Mouse (Mus musculus) MEL (cell line): ENCODE results near the gene Olfr1441. TPM values are rescaled to one million over a fixed set of nuclear protein-coding genes. Genes with fewer than 3 reads are reported as not detected.

Source experiments
- DNase-seq: peaks from one replicate; pipeline ENCODE4 v3.0.0; 2011; ENCODE audit warnings: low read depth, low spot score
- H3K27ac ChIP-seq: 2 replicates; pipeline ENCODE4 v1.5.1; 2012; ENCODE audit warnings: low read depth, mild to moderate bottlenecking, control low read depth, low read length, moderate library complexity; ENCODE audit not compliant: control insufficient read depth
- H3K27me3 ChIP-seq, 2 experiments: fragments of 150-350 bp in 1 of 2; sonication (generic) in 1 of 2; 2 replicates each; pipeline ENCODE4 v1.6.1; 2012; ENCODE audit warnings: low read length in 2 of 2, mild to moderate bottlenecking in 2 of 2, improper control_type of control experiment in 1 of 2, moderate library complexity in 1 of 2; ENCODE audit not compliant: insufficient read depth in 2 of 2, control insufficient read depth in 1 of 2
- H3K36me3 ChIP-seq, 2 experiments: 2 replicates each; pipeline ENCODE4 v1.6.1; 2012 to 2014; ENCODE audit warnings: low read length in 2 of 2, improper control_type of control experiment in 1 of 2, inconsistent platforms in 1 of 2, mild to moderate bottlenecking in 1 of 2; ENCODE audit not compliant: insufficient read depth in 2 of 2, control insufficient read depth in 1 of 2
- H3K4me1 ChIP-seq, 2 experiments: fragments of 150-350 bp in 1 of 2; sonication (generic) in 1 of 2; 2 replicates each; pipeline ENCODE4 v1.6.1; 2012; ENCODE audit warnings: low read length in 2 of 2, improper control_type of control experiment in 1 of 2, mild to moderate bottlenecking in 1 of 2; ENCODE audit not compliant: insufficient read depth in 2 of 2, control insufficient read depth in 1 of 2
- H3K4me3 ChIP-seq, 2 experiments: fragments of 150-350 bp in 1 of 2; sonication (generic) in 1 of 2; 2 replicates each; pipeline ENCODE4 v1.5.1; 2012; ENCODE audit warnings: low read depth in 2 of 2, low read length in 2 of 2, mild to moderate bottlenecking in 2 of 2, moderate library complexity in 2 of 2, control low read depth in 1 of 2, improper control_type of control experiment in 1 of 2; ENCODE audit not compliant: control insufficient read depth in 1 of 2, insufficient read depth in 1 of 2
- H3K79me2 ChIP-seq: 2 replicates; pipeline ENCODE4 v1.6.1; 2012; ENCODE audit warnings: mild to moderate bottlenecking, low read length, moderate library complexity; ENCODE audit not compliant: control insufficient read depth, poor library complexity, insufficient read depth
- H3K9ac ChIP-seq: 2 replicates; pipeline ENCODE4 v1.6.1; 2012; ENCODE audit warnings: low read depth, mild to moderate bottlenecking, control low read depth, low read length, moderate library complexity; ENCODE audit not compliant: control insufficient read depth, poor library complexity, severe bottlenecking
- H3K9me3 ChIP-seq: fragments of 150-350 bp; sonication (generic); replicated peaks from 2 replicates; pipeline ENCODE4 v1.6.1; 2012; ENCODE audit warnings: mild to moderate bottlenecking, low read length, improper control_type of control experiment, moderate library complexity; ENCODE audit not compliant: insufficient read depth
- BHLHE40 ChIP-seq: IDR thresholded peaks from 2 replicates; pipeline ENCODE4 v1.6.1; 2012; ENCODE audit warnings: low read depth, mild to moderate bottlenecking, inconsistent platforms, low read length, improper control_type of control experiment, borderline replicate concordance
- CHD2 ChIP-seq: IDR thresholded peaks from 2 replicates; pipeline ENCODE4 v1.6.1; 2011; ENCODE audit warnings: low read length, improper control_type of control experiment
- CTCF ChIP-seq, 3 experiments: IDR thresholded peaks in 2 of 3; conservative IDR thresholded peaks in 1 of 3; 2 replicates each; pipeline ENCODE4 v1.5.1; 2011 to 2012; ENCODE audit warnings: low read length in 3 of 3, low read depth in 2 of 3, mild to moderate bottlenecking in 2 of 3, improper control_type of control experiment in 1 of 3, inconsistent platforms in 1 of 3, mixed read lengths in 1 of 3, moderate library complexity in 1 of 3; ENCODE audit not compliant: control insufficient read depth in 1 of 3, insufficient read depth in 1 of 3, poor library complexity in 1 of 3, severe bottlenecking in 1 of 3
- E2F4 ChIP-seq: IDR thresholded peaks from 2 replicates; pipeline ENCODE4 v1.6.1; 2011; ENCODE audit warnings: low read depth, low read length, improper control_type of control experiment, borderline replicate concordance
- ELF1 ChIP-seq: IDR thresholded peaks from 2 replicates; pipeline ENCODE4 v1.6.1; 2014; ENCODE audit warnings: low read depth, mild to moderate bottlenecking, inconsistent platforms, low read length, improper control_type of control experiment, moderate library complexity
- EP300 ChIP-seq, 2 experiments: IDR thresholded peaks; 2 replicates each; pipeline ENCODE4 v1.6.1; 2011; ENCODE audit warnings: improper control_type of control experiment in 2 of 2, low read length in 2 of 2, low read depth in 1 of 2, mild to moderate bottlenecking in 1 of 2
- ETS1 ChIP-seq: IDR thresholded peaks from 2 replicates; pipeline ENCODE4 v1.6.1; 2012; ENCODE audit warnings: low read depth, mild to moderate bottlenecking, inconsistent platforms, low read length, improper control_type of control experiment, moderate library complexity
- GABPA ChIP-seq: IDR thresholded peaks from 2 replicates; pipeline ENCODE4 v1.6.1; 2012; ENCODE audit warnings: low read depth, mild to moderate bottlenecking, inconsistent platforms, low read length, improper control_type of control experiment, moderate library complexity
- GATA1 ChIP-seq: IDR thresholded peaks from 2 replicates; pipeline ENCODE4 v1.6.1; 2011; ENCODE audit warnings: low read depth, low read length, improper control_type of control experiment
- JUND ChIP-seq: IDR thresholded peaks from 2 replicates; pipeline ENCODE4 v1.6.1; 2011; ENCODE audit warnings: low read depth, mild to moderate bottlenecking, improper control_type of control experiment, low read length
- MAFK ChIP-seq: IDR thresholded peaks from 2 replicates; pipeline ENCODE4 v1.6.1; 2011; ENCODE audit warnings: low read depth, mild to moderate bottlenecking, low read length, improper control_type of control experiment, borderline replicate concordance
- MAZ ChIP-seq: IDR thresholded peaks from 2 replicates; pipeline ENCODE4 v1.6.1; 2012; ENCODE audit warnings: low read depth, mild to moderate bottlenecking, inconsistent platforms, low read length, improper control_type of control experiment
- MXI1 ChIP-seq: IDR thresholded peaks from 2 replicates; pipeline ENCODE4 v1.6.1; 2011; ENCODE audit warnings: mild to moderate bottlenecking, low read depth, low read length, improper control_type of control experiment
- MYB ChIP-seq: IDR thresholded peaks from 2 replicates; pipeline ENCODE4 v1.6.1; 2011; ENCODE audit warnings: mild to moderate bottlenecking, low read depth, low read length, improper control_type of control experiment
- MYC ChIP-seq: IDR thresholded peaks from 2 replicates; pipeline ENCODE4 v1.6.1; 2011; ENCODE audit warnings: low read depth, mild to moderate bottlenecking, low read length, improper control_type of control experiment, moderate library complexity
- NELFE ChIP-seq: IDR thresholded peaks from 2 replicates; pipeline ENCODE4 v1.6.1; 2011; ENCODE audit warnings: low read depth, low read length, improper control_type of control experiment
- POLR2A ChIP-seq, 2 experiments: IDR thresholded peaks; 2 replicates each; pipeline ENCODE4 v1.6.1; 2011 to 2012; ENCODE audit warnings: low read length in 2 of 2, mild to moderate bottlenecking in 2 of 2, control low read depth in 1 of 2, improper control_type of control experiment in 1 of 2, low read depth in 1 of 2, moderate library complexity in 1 of 2; ENCODE audit not compliant: control insufficient read depth in 1 of 2, insufficient read depth in 1 of 2, poor library complexity in 1 of 2
- POLR2AphosphoS2 ChIP-seq: IDR thresholded peaks from 2 replicates; pipeline ENCODE4 v1.6.1; 2011; ENCODE audit warnings: low read length, improper control_type of control experiment
- POLR2AphosphoS5 ChIP-seq: IDR thresholded peaks from 2 replicates; pipeline ENCODE4 v1.6.1; 2012; ENCODE audit warnings: low read depth, borderline replicate concordance, mild to moderate bottlenecking, inconsistent platforms, low read length, moderate library complexity, mixed read lengths
- RAD21 ChIP-seq: IDR thresholded peaks from 2 replicates; pipeline ENCODE4 v1.6.1; 2011; ENCODE audit warnings: mild to moderate bottlenecking, low read depth, low read length, improper control_type of control experiment
- RCOR1 ChIP-seq: IDR thresholded peaks from 2 replicates; pipeline ENCODE4 v1.6.1; 2012; ENCODE audit warnings: low read depth, mild to moderate bottlenecking, inconsistent platforms, low read length, improper control_type of control experiment
- SIN3A ChIP-seq: IDR thresholded peaks from 2 replicates; pipeline ENCODE4 v1.6.1; 2012; ENCODE audit warnings: low read length, improper control_type of control experiment, inconsistent platforms
- SMC3 ChIP-seq: IDR thresholded peaks from 2 replicates; pipeline ENCODE4 v1.6.1; 2011; ENCODE audit warnings: low read depth, low read length, improper control_type of control experiment
- TCF12 ChIP-seq: IDR thresholded peaks from 2 replicates; pipeline ENCODE4 v1.6.1; 2014; ENCODE audit warnings: low read depth, mild to moderate bottlenecking, inconsistent platforms, low read length, improper control_type of control experiment, moderate library complexity
- UBTF ChIP-seq: IDR thresholded peaks from 2 replicates; pipeline ENCODE4 v1.6.1; 2012; ENCODE audit warnings: low read depth, mild to moderate bottlenecking, inconsistent platforms, low read length, improper control_type of control experiment, moderate library complexity, borderline replicate concordance; ENCODE audit not compliant: insufficient read depth
- ZC3H11A ChIP-seq: IDR thresholded peaks from 2 replicates; pipeline ENCODE4 v1.6.1; 2012; ENCODE audit warnings: low read depth, mild to moderate bottlenecking, inconsistent platforms, low read length, improper control_type of control experiment
- ZMIZ1 ChIP-seq: IDR thresholded peaks from 2 replicates; pipeline ENCODE4 v1.6.1; 2012; ENCODE audit warnings: low read depth, mild to moderate bottlenecking, inconsistent platforms, low read length, improper control_type of control experiment, moderate library complexity
- polyA plus RNA-seq, 2 experiments: library from polyadenylated mRNA; stranded (reverse) in 1 of 2; unstranded in 1 of 2; fragments of >175 nt in 1 of 2; fragments of >200 nt in 1 of 2; gene quantifications; 2 replicates each; pipeline versions ENCODE4 v1.2.1 to v1.2.4; 2012; ENCODE audit warnings: low replicate concordance in 2 of 2, low read depth in 1 of 2; ENCODE audit not compliant: insufficient read length in 2 of 2, insufficient read depth in 1 of 2, missing spikeins in 1 of 2
- total RNA-seq: library from RNA; depleted of rRNA; stranded (reverse); fragments of 300-350 nt; gene quantifications from 2 replicates; pipeline ENCODE4 v1.2.3, GENCODE M21; 2012

The Olfr1441 gene
- total and polyA plus RNA-seq, 3 experiments: 0.03 TPM; not detected in 2

DNA sequence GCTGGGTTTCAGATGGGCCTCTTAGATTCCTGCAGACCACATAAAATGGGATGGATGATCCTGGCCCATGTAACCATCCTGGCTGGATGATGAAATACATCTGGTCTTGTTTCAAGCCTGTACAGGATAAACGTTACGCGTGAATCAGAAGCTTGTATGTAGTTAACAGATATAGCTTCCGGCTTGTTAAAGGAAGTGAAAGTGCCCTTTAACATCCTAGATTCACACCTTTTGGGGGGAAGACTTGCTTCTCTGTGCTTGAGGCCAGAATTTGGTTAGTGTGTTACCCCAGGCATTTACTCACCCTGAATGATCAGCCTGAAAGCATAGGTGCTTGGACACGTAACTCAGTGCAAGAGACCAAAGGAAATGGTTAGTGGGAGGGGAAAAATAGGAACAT, 9.9 kb downstream of the Olfr1441 start:
- Histone ChIP-seq H3K79me2 (no peaks in the 10 kb centered on the region), H3K36me3 (no peaks in the 10 kb centered on the region), H3K4me1 (no peaks in the 10 kb centered on the region), H3K27ac (no peak overlapping the region), H3K9me3 (no peaks in the 10 kb centered on the region), H3K9ac (no peak overlapping the region), H3K4me3 (no peak overlapping the region), H3K27me3 (peaks cover 0 to 1% of the 10 kb centered on the region in 2 experiments; a peak in 1 of 4 replicates)
- DNase-seq: no peak
- TF ChIP-seq POLR2A (IDR thresholded peaks at IDR 0.05; ENCODE audit: control insufficient read depth in 1 of 2, insufficient read depth in 1 of 2, low read depth in 1 of 2, low read length in 2 of 2, poor library complexity in 1 of 2) (no peak), MAZ (no peak), RCOR1 (no peak), BHLHE40 (no peak), MXI1 (no peak)

DNA sequence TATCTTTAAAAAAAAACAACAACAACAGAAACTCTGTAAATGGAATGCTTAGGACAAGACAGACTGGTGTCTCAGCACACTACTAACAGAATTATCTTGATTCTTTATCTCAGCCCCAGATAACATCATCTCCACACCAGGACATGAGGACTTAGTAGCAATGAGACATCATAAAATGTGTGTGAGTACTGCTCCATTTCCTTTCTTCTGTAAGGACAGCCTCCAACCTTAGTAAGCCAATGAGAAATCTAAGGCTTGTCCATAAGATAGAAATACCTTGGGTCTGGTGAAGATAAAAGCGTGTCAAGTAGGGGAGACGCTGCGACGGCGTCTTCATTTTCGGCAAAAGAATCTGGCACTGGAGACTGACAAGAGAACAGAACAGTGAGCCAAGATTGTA, 10.4 kb downstream of the Olfr1441 start, which contains the start of gene Pfpl:
Gene Pfpl, plus strand, starts transcription at position 301 of the 400 bp plus-strand sequence.
- Histone ChIP-seq H3K36me3 (no peaks in the 10 kb centered on the region), H3K9ac (no peak within 1 kb of the TSS), H3K4me1 (no peaks in the 10 kb centered on the region), H3K79me2 (no peaks in the 10 kb centered on the region), H3K9me3 (no peaks in the 10 kb centered on the region), H3K27me3 (peaks cover 0 to 1% of the 10 kb centered on the region in 2 experiments; a peak in 1 of 4 replicates), H3K27ac (no peak within 1 kb of the TSS), H3K4me3 (no peak within 1 kb of the TSS)
- DNase-seq: no peak
- TF ChIP-seq POLR2AphosphoS5 (no peak), E2F4 (no peak), NELFE (no peak), MYC (no peak), ZC3H11A (no peak), GATA1 (no peak), RAD21 (no peak), MAFK (no peak), POLR2AphosphoS2 (no peak), BHLHE40 (no peak)

DNA sequence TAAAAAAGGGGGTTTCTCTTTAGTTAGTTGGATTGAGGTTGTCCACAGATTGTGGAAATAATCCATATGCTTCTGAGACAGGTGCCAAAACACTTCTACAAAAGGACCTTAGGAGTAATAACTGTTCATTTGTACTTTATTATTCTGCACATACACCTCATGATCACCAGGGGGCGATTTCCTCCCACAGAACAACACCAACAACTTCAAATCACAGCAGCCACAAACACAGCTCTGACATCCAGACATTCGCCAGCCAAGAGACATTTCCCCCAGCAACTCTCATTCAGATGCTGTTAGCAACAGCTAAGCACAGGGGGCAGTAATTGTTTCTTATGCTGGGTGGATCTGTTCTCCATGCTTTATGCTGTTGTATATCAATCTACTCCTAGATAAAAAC, 15.8 kb downstream of the Olfr1441 start:
- TF ChIP-seq ETS1: no peak
- TF ChIP-seq SIN3A: no peak
- no peak for TF ChIP-seq E2F4
- peak; percentile 36 to 72 (median 62); a peak in 5 of 6 replicates for TF ChIP-seq CTCF (IDR thresholded peaks at IDR 0.05 in 2 of 3, conservative IDR thresholded peaks at IDR 0.05 in 1 of 3; ENCODE audit: control insufficient read depth in 1 of 3, insufficient read depth in 1 of 3, low read depth in 2 of 3, low read length in 3 of 3, poor library complexity in 1 of 3, severe bottlenecking in 1 of 3)
- TF ChIP-seq EP300 (IDR thresholded peaks at IDR 0.05; ENCODE audit: low read depth in 1 of 2, low read length in 2 of 2): no peak
- peak; percentile 38 for TF ChIP-seq ZC3H11A
- TF ChIP-seq TCF12: no peak
- TF ChIP-seq SMC3: peak; percentile 79
- TF ChIP-seq GABPA: no peak
- TF ChIP-seq MYB: no peak
- no peak for TF ChIP-seq ELF1
- no peak for TF ChIP-seq POLR2A (IDR thresholded peaks at IDR 0.05; ENCODE audit: control insufficient read depth in 1 of 2, insufficient read depth in 1 of 2, low read depth in 1 of 2, low read length in 2 of 2, poor library complexity in 1 of 2)
- no peak for TF ChIP-seq CHD2
- no peak for TF ChIP-seq JUND
- no peak for TF ChIP-seq ZMIZ1
- no peak for TF ChIP-seq POLR2AphosphoS2
- TF ChIP-seq UBTF: no peak
- peak; percentile 80 for TF ChIP-seq RAD21
- DNase-seq: peak; percentile 44
- no peak overlapping the region for H3K27ac ChIP-seq

More for the DNA sequence above, 15.8 kb downstream of the Olfr1441 start:
- H3K4me1 ChIP-seq: no peaks in the 10 kb centered on the region
- H3K9me3 ChIP-seq: no peaks in the 10 kb centered on the region
- no peaks in the 10 kb centered on the region for H3K36me3 ChIP-seq
- H3K27me3 ChIP-seq: no peaks in the 10 kb centered on the region
- no peak overlapping the region for H3K9ac ChIP-seq
- no peaks in the 10 kb centered on the region for H3K79me2 ChIP-seq
- no peak overlapping the region for H3K4me3 ChIP-seq
